Mouse (Mus musculus) ES-Bruce4 (cell line): ENCODE data around the gene Gm17720. TPM values are rescaled to one million over a fixed set of nuclear protein-coding genes. Genes with fewer than 3 reads are reported as not detected.

Source experiments
- H3K27ac ChIP-seq: 2 replicates; pipeline ENCODE4 v1.5.1; 2012; ENCODE audit warnings: low read length, inconsistent platforms; ENCODE audit not compliant: insufficient read depth
- H3K27me3 ChIP-seq: 2 replicates; pipeline ENCODE4 v1.6.1; 2012; ENCODE audit warnings: mild to moderate bottlenecking, low read length, inconsistent platforms; ENCODE audit not compliant: control insufficient read depth, poor library complexity, insufficient read depth, severe bottlenecking
- H3K36me3 ChIP-seq: 2 replicates; pipeline ENCODE4 v1.6.1; 2012; ENCODE audit warnings: inconsistent platforms, mild to moderate bottlenecking, low read length, moderate library complexity; ENCODE audit not compliant: control insufficient read depth, poor library complexity, insufficient read depth, severe bottlenecking
- H3K4me1 ChIP-seq: one replicate; pipeline ENCODE4 v1.8.1; 2011; ENCODE audit warnings: low read length; ENCODE audit not compliant: control insufficient read depth, insufficient read depth
- H3K4me3 ChIP-seq: 2 replicates; pipeline ENCODE4 v1.5.1; 2011; ENCODE audit warnings: low read depth, mild to moderate bottlenecking, low read length
- H3K9ac ChIP-seq: 2 replicates; pipeline ENCODE4 v1.6.1; 2012; ENCODE audit warnings: low read depth, mild to moderate bottlenecking, inconsistent platforms; ENCODE audit not compliant: poor library complexity, severe bottlenecking
- H3K9me3 ChIP-seq: replicated peaks from 2 replicates; pipeline ENCODE4 v1.6.1; 2012; ENCODE audit warnings: mild to moderate bottlenecking, low read length, inconsistent platforms; ENCODE audit not compliant: control insufficient read depth, poor library complexity, insufficient read depth, severe bottlenecking
- CTCF ChIP-seq: IDR thresholded peaks from one replicate; pipeline ENCODE4 v1.8.1; 2011; ENCODE audit warnings: low read depth, low read length
- EP300 ChIP-seq: IDR thresholded peaks from 2 replicates; pipeline ENCODE4 v1.6.1; 2011; ENCODE audit warnings: low read depth, low read length; ENCODE audit not compliant: insufficient read depth
- POLR2A ChIP-seq: IDR thresholded peaks from one replicate; pipeline ENCODE4 v1.8.1; 2011; ENCODE audit warnings: low read length; ENCODE audit not compliant: insufficient read depth
- polyA plus RNA-seq: library from polyadenylated mRNA; stranded (reverse); fragments of >200 nt; gene quantifications from 2 replicates; pipeline ENCODE4 v1.2.4, GENCODE M21; 2011; ENCODE audit warnings: low read depth; ENCODE audit not compliant: missing spikeins, insufficient read depth, insufficient read length

Gene Gm17720
- polyA plus RNA-seq, 1 experiment = not detected

- H3K4me1 ChIP-seq = no peaks in the 10 kb centered on the region
- peak within 1 kb of the TSS; percentile 63 for H3K9ac ChIP-seq
- H3K27ac ChIP-seq = no peak within 1 kb of the TSS
- H3K36me3 ChIP-seq = no peaks in the 10 kb centered on the region
- no peaks in the 10 kb centered on the region for H3K27me3 ChIP-seq
- TF ChIP-seq CTCF (no peak), EP300 (no peak), POLR2A (no peak)
- H3K9me3 ChIP-seq = no peaks in the 10 kb centered on the region
- peak within 1 kb of the TSS; percentile 93 for H3K4me3 ChIP-seq
Measured at GRCm38 (mm10) chr8:110079282-110080221, 23.0 kb downstream of the Gm17720 start, which contains the start of gene Zfp612. Gene Zfp612, plus strand, starts transcription at chr8:110079746.

GRCm38 (mm10) chr8:110074496-110074895 is 28.1 kb downstream of the Gm17720 start:
- no peak overlapping the region for H3K4me3 ChIP-seq
- no peak overlapping the region for H3K27ac ChIP-seq
- TF ChIP-seq EP300 (no peak), POLR2A (no peak), CTCF (no peak)
- H3K9ac ChIP-seq = no peak overlapping the region
- H3K9me3 ChIP-seq = no peaks in the 10 kb centered on the region
- H3K27me3 ChIP-seq = no peaks in the 10 kb centered on the region; the same call in 1 of the 2 replicates
- no peaks in the 10 kb centered on the region for H3K4me1 ChIP-seq
- no peaks in the 10 kb centered on the region for H3K36me3 ChIP-seq

GRCm38 (mm10) chr8:110071600-110071999 is 31.0 kb downstream of the Gm17720 start:
- TF ChIP-seq CTCF (peak; percentile 98), POLR2A (no peak)
- H3K4me3 ChIP-seq = no peak overlapping the region

GRCm38 (mm10) chr8:110069706-110070105 is 32.8 kb downstream of the Gm17720 start:
- TF ChIP-seq EP300 = no peak
- TF ChIP-seq POLR2A = no peak
- no peak for TF ChIP-seq CTCF
- H3K27me3 ChIP-seq = no peaks in the 10 kb centered on the region; the same call in 1 of the 2 replicates
- no peaks in the 10 kb centered on the region for H3K36me3 ChIP-seq

More at GRCm38 (mm10) chr8:110071600-110071999, 31.0 kb downstream of the Gm17720 start:
- Histone ChIP-seq H3K27ac (no peak overlapping the region), H3K27me3 (no peaks in the 10 kb centered on the region; the same call in 1 of the 2 replicates), H3K9ac (no peak overlapping the region), H3K36me3 (no peaks in the 10 kb centered on the region), H3K9me3 (no peaks in the 10 kb centered on the region), H3K4me1 (no peaks in the 10 kb centered on the region)

GRCm38 (mm10) chr8:110065676-110066075 is 36.9 kb downstream of the Gm17720 start:
- no peak overlapping the region for H3K4me3 ChIP-seq
- TF ChIP-seq EP300 = no peak
- no peak for TF ChIP-seq POLR2A
- no peak for TF ChIP-seq CTCF
- H3K36me3 ChIP-seq = no peaks in the 10 kb centered on the region
- no peaks in the 10 kb centered on the region for H3K27me3 ChIP-seq
- H3K9me3 ChIP-seq = peaks cover 8% of the 10 kb centered on the region
- H3K4me1 ChIP-seq = no peaks in the 10 kb centered on the region
- H3K9ac ChIP-seq = no peak overlapping the region
- H3K27ac ChIP-seq = no peak overlapping the region

More at GRCm38 (mm10) chr8:110069706-110070105, 32.8 kb downstream of the Gm17720 start:
- Histone ChIP-seq H3K9ac (no peak overlapping the region), H3K4me3 (no peak overlapping the region), H3K27ac (no peak overlapping the region), H3K9me3 (no peaks in the 10 kb centered on the region), H3K4me1 (no peaks in the 10 kb centered on the region)
